Mouse (Mus musculus) liver, embryonic 12.5 days (tissue): ENCODE data around the gene Fam114a2. TPM values are rescaled to one million over a fixed set of nuclear protein-coding genes. Genes with fewer than 3 reads are reported as not detected.
"Not testable (repeated sequence)": the region's sequence is repeated elsewhere in the genome, so short reads cannot be mapped to it uniquely, and the experiment has no call there.

Source experiments
- ATAC-seq: fragments of 200-750 bp; cut with Nextera tagmentation; 2 replicates; pipeline ENCODE4 v1.8.0; 2017; ENCODE audit warnings: moderate number of reproducible peaks, mild to moderate bottlenecking, moderate library complexity
- H3K27ac ChIP-seq: fragments of 300-500 bp; sonication (generic); 2 replicates; pipeline ENCODE4 v1.5.1; 2016; ENCODE audit warnings: mild to moderate bottlenecking
- H3K27me3 ChIP-seq: fragments of 300-500 bp; sonication (generic); replicated peaks from 2 replicates; pipeline ENCODE4 v1.6.1; 2016; ENCODE audit warnings: mild to moderate bottlenecking, moderate library complexity
- H3K36me3 ChIP-seq: fragments of 300-500 bp; sonication (generic); 2 replicates; pipeline ENCODE4 v1.6.1; 2016; ENCODE audit warnings: mild to moderate bottlenecking, moderate library complexity
- H3K4me1 ChIP-seq: fragments of 300-500 bp; sonication (generic); 2 replicates; pipeline ENCODE4 v1.6.1; 2016
- H3K4me2 ChIP-seq: fragments of 300-500 bp; sonication (generic); 2 replicates; pipeline ENCODE4 v1.6.1; 2016; ENCODE audit warnings: mild to moderate bottlenecking, moderate library complexity
- H3K4me3 ChIP-seq: fragments of 300-500 bp; sonication (generic); 2 replicates; pipeline ENCODE4 v1.5.1; 2016; ENCODE audit warnings: mild to moderate bottlenecking, moderate library complexity
- H3K9ac ChIP-seq: fragments of 300-500 bp; sonication (generic); 2 replicates; pipeline ENCODE4 v1.6.1; 2016; ENCODE audit warnings: mild to moderate bottlenecking, moderate library complexity
- H3K9me3 ChIP-seq: fragments of 300-500 bp; sonication (generic); replicated peaks from 2 replicates; pipeline ENCODE4 v1.6.1; 2016; ENCODE audit warnings: mild to moderate bottlenecking, moderate library complexity
- WGBS: fragments of 180-500 bp; shearing (Covaris S2); methylation state at CpG from one replicate; pipeline ENCODE4 v1.1.7; 2016; ENCODE audit not compliant: insufficient replicate concordance; 5-methylcytosine and 5-hydroxymethylcytosine counted together
- polyA plus RNA-seq: library from polyadenylated mRNA; unstranded; fragments of >200 nt; fragmentation: Nextera tagmentation; extraction: Ambion mirVana; gene quantifications from 2 replicates; pipeline ENCODE4 v1.2.1, GENCODE M21; 2016

The Fam114a2 gene
- polyA plus RNA-seq = 37.2 and 42.1 TPM in 2 replicates

- ATAC-seq = peak; percentile 96
- peak within 1 kb of the TSS; percentile 96 for H3K4me3 ChIP-seq
- peak within 1 kb of the TSS; percentile 84 for H3K4me2 ChIP-seq
- peaks cover 20% of the 10 kb centered on the region for H3K36me3 ChIP-seq
- H3K9me3 ChIP-seq = no peaks in the 10 kb centered on the region
- H3K9ac ChIP-seq = peak within 1 kb of the TSS; percentile 90
- H3K4me1 ChIP-seq = peaks cover 27% of the 10 kb centered on the region
- H3K27ac ChIP-seq = peak within 1 kb of the TSS; percentile 73
- H3K27me3 ChIP-seq = no peaks in the 10 kb centered on the region
- WGBS = under 1% methylated on average over 59 of the region's 59 CpGs
These were observed at the start of gene Fam114a2, which contains the start of gene Mfap3 for GRCm38 (mm10) chr11:57518091-57518750. Gene Fam114a2, minus strand, starts transcription at chr11:57518617. Gene Mfap3, plus strand, starts transcription at chr11:57518664.

- Histone ChIP-seq H3K9me3 (no peaks in the 10 kb centered on the region; the same call in 1 of the 2 replicates), H3K9ac (no peak overlapping the region), H3K4me3 (no peak overlapping the region), H3K4me2 (no peak overlapping the region), H3K4me1 (no peaks in the 10 kb centered on the region), H3K36me3 (no peaks in the 10 kb centered on the region), H3K27me3 (peaks cover 8% of the 10 kb centered on the region; the same call in 1 of the 2 replicates), H3K27ac (no peak overlapping the region)
- 39% methylated on average over 18 of the region's 18 CpGs for WGBS
- ATAC-seq = no peak
These were observed 47.9 kb upstream of the Fam114a2 start for GRCm38 (mm10) chr11:57566091-57567035.

DNA sequence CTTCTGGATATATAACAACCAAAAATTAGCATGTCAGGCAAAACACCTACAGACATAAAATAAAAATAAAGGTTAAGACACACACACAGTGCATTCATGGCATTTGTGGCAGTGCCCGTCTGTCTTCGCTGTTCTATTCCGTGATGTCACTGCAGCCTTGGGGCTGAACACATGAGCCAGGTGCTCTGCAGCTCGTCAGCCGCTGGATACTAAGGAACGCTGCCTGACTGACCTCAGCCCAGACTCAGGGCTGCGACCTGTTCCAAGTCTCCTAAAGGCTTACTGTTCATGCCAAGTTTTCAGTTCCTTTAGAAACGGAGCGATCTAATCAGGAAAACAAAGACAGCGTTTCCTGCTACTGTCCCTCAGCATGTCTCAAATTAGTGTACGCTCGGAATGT is 46.1 kb upstream of the Fam114a2 start:
- Histone ChIP-seq H3K27ac (no peak overlapping the region), H3K36me3 (no peaks in the 10 kb centered on the region), H3K4me2 (no peak overlapping the region), H3K4me1 (no peaks in the 10 kb centered on the region), H3K9ac (no peak overlapping the region), H3K9me3 (no peaks in the 10 kb centered on the region; the same call in 1 of the 2 replicates), H3K27me3 (peaks cover 8% of the 10 kb centered on the region; the same call in 1 of the 2 replicates), H3K4me3 (no peak overlapping the region)
- 69% methylated on average over 12 of the region's 12 CpGs for WGBS
- ATAC-seq = no peak

DNA sequence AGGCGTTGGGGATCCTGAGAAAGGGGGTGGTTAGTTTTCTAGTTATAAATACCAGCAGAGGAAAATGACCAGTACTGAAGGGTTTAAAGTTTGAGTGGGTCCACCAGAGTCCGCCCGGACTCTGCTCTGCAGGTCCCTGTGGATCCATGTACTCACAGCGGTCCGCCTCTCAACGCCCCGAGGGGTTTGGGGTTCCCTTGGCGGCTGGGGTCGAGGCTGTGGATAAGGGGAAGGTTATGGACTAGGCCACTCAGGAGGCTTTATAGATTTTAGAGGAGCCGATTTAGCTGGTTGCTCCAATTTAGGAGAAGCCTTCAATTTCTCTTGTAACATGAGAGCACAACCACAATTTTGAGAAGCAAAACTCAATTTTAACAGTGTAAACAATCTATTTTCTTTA is 39.5 kb upstream of the Fam114a2 start:
- not testable (repeated sequence) for H3K4me3 ChIP-seq, ATAC-seq
- WGBS = 80% methylated on average over 9 of the region's 10 CpGs

DNA sequence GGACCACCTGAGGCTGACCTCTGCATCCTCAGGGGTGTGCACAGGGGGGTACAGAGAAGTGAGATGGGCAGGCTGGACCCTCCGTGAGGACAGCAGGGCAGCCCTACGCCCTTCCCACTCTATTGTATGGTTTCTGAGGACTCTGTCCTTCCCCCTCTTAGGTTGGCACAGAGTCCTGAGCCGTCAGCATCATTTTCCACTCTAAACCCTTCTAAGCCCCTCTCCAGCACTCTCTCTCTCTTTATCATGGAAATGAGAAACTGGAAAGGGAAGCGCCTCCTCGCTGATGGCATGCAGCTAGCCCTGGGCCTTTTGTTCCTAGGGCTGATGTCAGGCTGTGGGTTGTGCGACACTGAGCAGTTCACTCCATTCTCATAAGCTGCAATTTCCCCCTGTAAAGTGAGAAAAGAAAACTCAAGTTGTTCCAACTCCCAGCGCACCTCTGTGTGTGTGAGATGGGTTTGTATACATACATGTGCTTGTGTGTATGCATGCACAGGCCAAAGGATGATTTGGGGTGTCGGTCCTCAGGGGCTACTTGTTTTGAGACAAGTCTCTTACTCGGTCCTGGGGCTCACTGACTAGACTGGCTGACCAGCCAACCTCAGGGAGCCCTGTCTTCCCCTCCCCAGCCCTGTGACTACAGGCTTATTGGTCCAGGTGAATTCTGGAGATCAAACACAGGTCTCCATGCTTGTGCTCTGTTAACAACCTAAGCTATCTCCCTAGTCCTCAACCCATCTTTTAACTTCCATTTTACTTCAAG is 34.8 kb upstream of the Fam114a2 start:
- Histone ChIP-seq H3K36me3 (no peaks in the 10 kb centered on the region), H3K4me2 (no peak overlapping the region), H3K9ac (no peak overlapping the region), H3K4me3 (no peak overlapping the region), H3K27me3 (peaks cover 10% of the 10 kb centered on the region; the same call in 1 of the 2 replicates), H3K4me1 (no peaks in the 10 kb centered on the region), H3K27ac (no peak overlapping the region), H3K9me3 (no peaks in the 10 kb centered on the region)
- ATAC-seq = no peak
- WGBS = 59% methylated on average over 9 of the region's 9 CpGs

More for the DNA sequence above, 39.5 kb upstream of the Fam114a2 start:
- H3K27me3 ChIP-seq, H3K4me2 ChIP-seq, H3K4me1 ChIP-seq, H3K36me3 ChIP-seq, H3K27ac ChIP-seq, H3K9ac ChIP-seq, H3K9me3 ChIP-seq: not testable (repeated sequence)

- Histone ChIP-seq H3K27ac (no peak overlapping the region), H3K4me3 (no peak overlapping the region), H3K9me3 (no peaks in the 10 kb centered on the region), H3K27me3 (peaks cover 10% of the 10 kb centered on the region; the same call in 1 of the 2 replicates), H3K4me1 (no peaks in the 10 kb centered on the region), H3K4me2 (no peak overlapping the region), H3K36me3 (no peaks in the 10 kb centered on the region), H3K9ac (no peak overlapping the region)
- ATAC-seq = no peak
- WGBS = 68% methylated on average over 8 of the region's 8 CpGs
These were observed 32.6 kb upstream of the Fam114a2 start for GRCm38 (mm10) chr11:57551016-57551415.

GRCm38 (mm10) chr11:57550230-57550629 is 31.8 kb upstream of the Fam114a2 start:
- no peaks in the 10 kb centered on the region for H3K9me3 ChIP-seq
- H3K36me3 ChIP-seq = no peaks in the 10 kb centered on the region
- H3K4me3 ChIP-seq = no peak overlapping the region
- no peak overlapping the region for H3K27ac ChIP-seq
- H3K9ac ChIP-seq = no peak overlapping the region
- H3K27me3 ChIP-seq = peaks cover 10% of the 10 kb centered on the region; the same call in 1 of the 2 replicates
- H3K4me1 ChIP-seq = no peaks in the 10 kb centered on the region
- H3K4me2 ChIP-seq = no peak overlapping the region
- no peak for ATAC-seq
- WGBS = 79% methylated on average over 2 of the region's 2 CpGs

DNA sequence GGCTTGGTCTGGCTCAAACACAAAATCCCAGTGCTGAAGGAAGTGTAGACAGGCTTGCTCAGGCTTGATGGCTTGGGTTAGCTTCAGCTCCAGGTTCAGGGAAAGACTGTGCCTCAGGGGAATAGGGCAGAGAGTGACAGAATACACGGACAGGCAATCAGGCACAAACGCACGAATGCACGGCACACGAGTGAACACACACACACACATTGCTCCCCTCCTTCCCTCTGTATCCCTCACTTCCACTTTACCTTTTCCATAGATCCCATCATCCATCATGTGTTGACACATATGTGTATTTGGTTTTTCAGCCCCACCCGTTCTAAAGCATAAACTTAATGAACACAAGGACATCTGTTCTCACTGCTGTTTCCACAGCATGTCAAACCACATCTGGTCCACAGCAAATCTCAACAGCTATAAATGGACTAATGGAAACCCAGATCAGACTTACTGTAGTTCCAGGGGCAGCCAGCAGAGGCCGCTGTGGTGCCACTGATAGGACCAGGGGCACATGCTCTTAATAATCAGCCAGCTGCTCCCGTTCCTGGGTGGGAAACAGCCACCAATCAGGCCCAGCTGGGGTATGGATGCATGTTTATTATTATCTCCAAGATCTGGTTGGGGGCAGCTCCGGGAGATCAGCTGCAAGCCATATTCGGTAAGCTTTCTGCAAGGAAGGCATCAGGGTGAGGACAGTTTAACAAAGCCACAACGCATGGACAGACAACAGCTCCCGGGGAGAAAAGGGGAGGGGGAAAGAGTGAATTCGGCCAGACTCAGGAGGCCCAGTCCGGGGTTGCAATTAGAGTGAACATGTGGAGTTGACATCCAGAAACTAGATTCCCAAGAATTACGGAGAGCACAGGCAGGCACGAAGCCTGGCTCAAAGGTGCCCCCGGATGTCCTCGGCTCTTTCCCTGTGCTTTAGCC is 30.5 kb upstream of the Fam114a2 start:
- H3K4me2 ChIP-seq = 0 out of 2 replicates have a peak overlapping the region, but pooled peaks have one; percentile 16
- no peaks in the 10 kb centered on the region for H3K36me3 ChIP-seq
- H3K9me3 ChIP-seq = no peaks in the 10 kb centered on the region
- H3K4me3 ChIP-seq = no peak overlapping the region
- H3K27me3 ChIP-seq = peaks cover 10% of the 10 kb centered on the region; the same call in 1 of the 2 replicates
- H3K27ac ChIP-seq = no peak overlapping the region
- H3K9ac ChIP-seq = no peak overlapping the region
- no peaks in the 10 kb centered on the region for H3K4me1 ChIP-seq
- WGBS = 40% methylated on average over 18 of the region's 18 CpGs
- ATAC-seq = no peak

GRCm38 (mm10) chr11:57540681-57541080 is 22.3 kb upstream of the Fam114a2 start:
- Histone ChIP-seq H3K27ac (no peak overlapping the region), H3K9ac (no peak overlapping the region), H3K36me3 (no peaks in the 10 kb centered on the region), H3K4me3 (no peak overlapping the region), H3K4me1 (no peaks in the 10 kb centered on the region), H3K27me3 (no peaks in the 10 kb centered on the region), H3K9me3 (no peaks in the 10 kb centered on the region), H3K4me2 (no peak overlapping the region)
- 79% methylated on average over 2 of the region's 2 CpGs for WGBS
- ATAC-seq = no peak

DNA sequence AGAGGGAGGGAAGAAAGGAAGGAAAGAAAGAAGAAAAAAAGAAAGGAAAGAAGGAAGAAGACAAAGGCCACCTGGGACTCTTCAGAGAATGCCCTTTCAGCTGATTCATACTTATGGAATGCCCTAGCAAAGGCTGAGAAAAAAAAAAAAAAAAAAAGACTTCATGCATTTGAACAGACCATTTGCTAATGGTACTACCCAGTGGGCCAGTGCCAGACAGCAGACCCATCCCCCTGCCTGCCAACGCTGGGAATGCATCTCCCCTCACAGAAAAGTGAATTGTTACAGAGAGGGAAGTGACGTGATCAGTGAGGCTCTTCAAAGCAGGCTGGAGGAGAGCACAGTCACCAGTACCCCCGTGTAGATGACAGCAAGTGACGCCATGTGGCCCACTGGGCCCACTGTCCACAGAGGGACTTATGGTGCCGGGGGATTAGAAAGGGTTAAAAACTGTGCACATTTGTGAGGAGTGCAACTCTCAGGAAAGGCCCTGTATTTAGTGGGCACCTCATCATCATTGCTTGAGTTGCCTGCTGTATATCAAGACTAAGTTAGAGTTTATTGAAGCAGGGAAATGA is 21.5 kb upstream of the Fam114a2 start:
- Histone ChIP-seq H3K4me1 (no peaks in the 10 kb centered on the region), H3K27ac (no peak overlapping the region), H3K4me2 (no peak overlapping the region), H3K4me3 (no peak overlapping the region), H3K27me3 (no peaks in the 10 kb centered on the region), H3K9me3 (no peaks in the 10 kb centered on the region), H3K36me3 (no peaks in the 10 kb centered on the region), H3K9ac (no peak overlapping the region)
- WGBS = 59% methylated on average over 5 of the region's 5 CpGs
- no peak for ATAC-seq
